Mouse (Mus musculus) olfactory bulb, adult 2 months (tissue): Measurements from ENCODE around the gene Ydjc.
"Not testable (repeated sequence)": the region's sequence is repeated elsewhere in the genome, so short reads cannot be mapped to it uniquely, and the experiment has no call there.

Experiments used
- CTCF ChIP-seq: fragments of 200-500 bp; IDR thresholded peaks from 2 replicates; pipeline ENCODE4 v1.5.1; 2012; ENCODE audit warnings: low read depth, mild to moderate bottlenecking, low read length, moderate library complexity; ENCODE audit not compliant: insufficient read depth
- POLR2A ChIP-seq: fragments of 200-500 bp; IDR thresholded peaks from 2 replicates; pipeline ENCODE4 v1.6.1; 2012; ENCODE audit warnings: mild to moderate bottlenecking, low read depth, low read length, moderate library complexity; ENCODE audit not compliant: insufficient read depth

DNA sequence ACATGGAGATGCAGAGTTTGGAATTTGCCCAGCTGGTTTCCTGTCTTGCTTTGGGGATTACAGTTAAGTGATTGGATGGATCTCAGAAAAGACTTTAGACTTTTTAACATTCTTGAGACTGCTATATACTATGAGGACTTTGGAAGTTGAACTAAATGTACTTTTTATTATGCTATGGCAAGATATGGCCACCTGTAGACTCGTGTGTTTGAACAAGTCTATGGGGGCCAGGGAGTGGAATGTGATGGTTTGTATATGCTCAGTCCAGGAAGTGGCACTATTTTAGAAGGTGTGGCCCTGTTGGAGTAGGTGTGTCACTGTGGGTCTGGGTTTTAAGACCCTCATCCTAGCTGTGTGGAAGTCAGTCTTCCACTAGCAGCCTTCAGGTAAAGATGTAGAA, 21.1 kb downstream of the Ydjc start:
- TF ChIP-seq CTCF, POLR2A: not testable (repeated sequence)
